Mouse (Mus musculus): ENCODE data around the gene Kazn. TPM values are rescaled to one million over a fixed set of nuclear protein-coding genes. Genes with fewer than 3 reads are reported as not detected.

Gene Kazn
- 1.3 and 3.7 TPM in 2 replicates for polyA plus RNA-seq (2012)

GRCm38 (mm10) chr4:142239240-142240126 lies at the start of gene Kazn:
Kazn (minus strand) TSS chr4:142239401.

GRCm38 (mm10) chr4:142084131-142084899 lies 154.9 kb downstream of the Kazn start, which contains the start of gene Tmem51:
Tmem51 (minus strand) TSS chr4:142084304.

Other genes with a start within 250 kb of the Kazn start
- gene Fhad1, start 224.3 kb downstream of the Kazn start, polyA plus RNA-seq (2012) = 0.11 and 0.27 TPM in 2 replicates
- gene Tmem51, start 155.1 kb downstream of the Kazn start, polyA plus RNA-seq (2012) = 1.6 and 2.1 TPM in 2 replicates